Mouse (Mus musculus): ENCODE results near the gene Cept1. TPM values are rescaled to one million over a fixed set of nuclear protein-coding genes. Genes with fewer than 3 reads are reported as not detected.

The Cept1 gene
- total RNA-seq, 2 experiments from 2014 or later = 30.4 to 33.1 TPM

Other genes with a start within 250 kb of the Cept1 start
- not detected for gene Chil6, start 141.6 kb downstream of the Cept1 start, total RNA-seq (2021)
- 1 to 10 TPM; 6.3 to 9.7 TPM for gene Dennd2d, start 65.4 kb downstream of the Cept1 start, total RNA-seq (2021)
- 10 to 100 TPM; 66.4 to 68.6 TPM for gene Dram2, start within 50 bp of the Cept1 start, total RNA-seq (2021)
- 10 to 100 TPM; 33.4 to 35.6 TPM for gene Lrif1, start 137.2 kb upstream of the Cept1 start, total RNA-seq (2021)
- 1 to 10 TPM; 6.7 to 8.2 TPM for gene Cd53, start 242.3 kb upstream of the Cept1 start, total RNA-seq (2021)